Mouse (Mus musculus) C2C12 (cell line): ENCODE measurements around the gene Atxn7.

ENCODE experiments used
- CEBPB ChIP-seq: IDR thresholded peaks from one replicate; pipeline ENCODE4 v1.6.1; 2011; ENCODE audit warnings: low read depth, mild to moderate bottlenecking, control low read depth, moderate library complexity
- CTCF ChIP-seq: IDR thresholded peaks from one replicate; pipeline ENCODE4 v1.5.1; 2011; ENCODE audit not compliant: control insufficient read depth, insufficient read depth, insufficient read length
- USF1 ChIP-seq: IDR thresholded peaks from one replicate; pipeline ENCODE4 v1.6.1; 2011; ENCODE audit warnings: low read depth, mild to moderate bottlenecking, control low read depth, moderate library complexity

DNA sequence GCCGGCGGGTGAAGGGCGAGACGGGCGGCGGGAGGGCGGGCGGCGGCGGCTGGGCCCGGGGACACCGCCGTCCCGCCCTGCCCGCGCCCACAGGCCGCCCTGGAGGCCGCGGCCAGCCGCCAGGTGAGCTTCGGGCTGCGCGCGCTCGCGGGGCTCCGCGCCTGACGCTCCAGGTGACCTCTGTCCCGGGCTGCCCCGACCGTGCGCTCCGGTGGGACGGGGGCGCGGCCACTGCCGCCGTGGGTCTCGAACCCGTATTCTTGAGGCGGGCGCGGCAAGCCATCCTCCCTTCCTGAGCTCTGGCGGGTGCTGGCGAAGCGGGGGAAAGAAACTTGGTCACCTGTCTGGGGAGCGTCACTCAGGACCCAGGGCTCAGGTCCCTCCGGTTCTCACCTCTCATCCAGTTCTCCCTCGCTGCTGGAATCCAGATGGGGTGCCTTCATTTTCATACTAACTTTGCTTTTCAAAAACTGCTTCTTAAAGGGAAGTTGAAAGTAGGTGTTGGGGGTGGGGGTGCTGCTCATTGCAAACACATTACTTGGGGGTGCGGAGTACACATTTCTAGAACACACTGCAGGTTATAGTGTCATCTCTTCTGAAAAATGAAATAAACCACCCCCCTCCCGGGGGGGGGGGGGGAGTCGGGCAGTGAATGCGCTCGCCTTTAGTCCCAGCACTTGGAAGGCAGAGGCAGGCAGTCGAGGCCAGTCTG lies at the start of gene Atxn7, which contains the start of gene Thoc7:
- TF ChIP-seq CTCF: no peak
- TF ChIP-seq USF1: no peak
- TF ChIP-seq CEBPB: no peak
